In the genomic region with DNA sequence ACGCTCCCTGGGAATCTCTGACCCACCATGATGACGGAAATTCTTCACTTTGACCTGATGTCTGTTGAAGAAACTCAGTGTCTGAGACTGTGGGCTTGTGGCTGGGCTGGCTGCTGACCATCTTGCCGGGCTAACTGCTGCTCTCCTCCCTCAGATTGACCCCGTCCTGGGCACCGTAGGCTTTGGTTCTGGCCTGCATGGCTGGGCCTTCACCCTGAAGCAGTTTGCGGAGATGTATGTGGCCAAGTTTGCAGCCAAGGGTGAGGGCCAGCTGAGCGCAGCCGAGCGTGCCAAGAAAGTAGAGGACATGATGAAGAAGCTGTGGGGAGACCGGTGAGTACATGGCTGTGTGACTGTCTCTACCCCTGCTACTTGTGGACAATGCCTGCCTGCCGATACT, we compare ENCODE assay signal across 13 mouse cellular contexts. TPM values are rescaled to one million over a fixed set of nuclear protein-coding genes. Genes with fewer than 3 reads are reported as not detected.
A peak's percentile ranks its signal among the peaks of the same experiment; 100 is the strongest.
DNase-seq lines count a peak whose midpoint lies in the region; ATAC-seq and TF ChIP-seq lines count a peak whose summit lies in the region.
"Had no signal": no experiment of that assay in that cellular context is flagged by ENCODE, and none has a peak within 500 bp of the region (broad histone marks: within the 10 kb centered on the region; RNA-seq: fewer than 3 reads in every experiment).

No protein-coding gene starts in this region.

- peak; percentile 56 for DNase-seq in cerebellum, adult 9-11 months
- DNase-seq in cerebellum, postnatal 14 days: no peak
- DNase-seq in MN1 (ENCODE audit: low spot score): no peak
- DNase-seq in urinary bladder, postnatal 4 days (ENCODE audit: low spot score in 2 of 2): no peak
- DNase-seq: heart, postnatal 4 days; retina, postnatal 1 day had no signal

- no peak overlapping the region for H3K27ac ChIP-seq in intestine, embryonic 15.5 days
- H3K27ac ChIP-seq in intestine, postnatal 0 days (ENCODE audit: low read depth, low read length): no peak overlapping the region
- no peak overlapping the region for H3K27ac ChIP-seq in limb, embryonic 12.5 days
- H3K27ac ChIP-seq: midbrain, embryonic 12.5 days had no signal

- no peaks in the 10 kb centered on the region for H3K9me3 ChIP-seq in intestine, embryonic 15.5 days
- H3K9me3 ChIP-seq in intestine, postnatal 0 days (ENCODE audit: control insufficient read depth): no peaks in the 10 kb centered on the region
- H3K9me3 ChIP-seq in E14TG2a.4 (ENCODE audit: low read length): no peaks in the 10 kb centered on the region
- H3K9me3 ChIP-seq in limb, embryonic 12.5 days: no peaks in the 10 kb centered on the region
- H3K9me3 ChIP-seq: midbrain, embryonic 12.5 days had no signal

- 90% methylated on average over 11 of the region's 11 CpGs for WGBS in intestine, embryonic 15.5 days
- WGBS in intestine, postnatal 0 days: 85% methylated on average over 11 of the region's 11 CpGs
- 93% methylated on average over 11 of the region's 11 CpGs for WGBS in limb, embryonic 12.5 days

- no peak overlapping the region for H3K4me3 ChIP-seq in intestine, embryonic 15.5 days (replicated peaks)
- no peak overlapping the region for H3K4me3 ChIP-seq in intestine, postnatal 0 days (ENCODE audit: low read depth, low read length)
- peak overlapping the region; percentile 99 for H3K4me3 ChIP-seq in E14TG2a.4 (replicated peaks; ENCODE audit: low read length)
- H3K4me3 ChIP-seq in limb, embryonic 12.5 days (replicated peaks): peak overlapping the region; percentile 98; the same call in 1 of the 2 replicates

- H3K27me3 ChIP-seq in intestine, embryonic 15.5 days (replicated peaks): no peaks in the 10 kb centered on the region
- H3K27me3 ChIP-seq in intestine, postnatal 0 days (replicated peaks; ENCODE audit: control insufficient read depth, insufficient read depth, low read length): no peaks in the 10 kb centered on the region
- H3K27me3 ChIP-seq in E14TG2a.4 (ENCODE audit: insufficient read depth, low read length): no peaks in the 10 kb centered on the region
- H3K27me3 ChIP-seq in limb, embryonic 12.5 days: no peaks in the 10 kb centered on the region
- H3K27me3 ChIP-seq: midbrain, embryonic 12.5 days had no signal

- H3K4me1 ChIP-seq in intestine, embryonic 15.5 days (replicated peaks): peaks cover 46% of the 10 kb centered on the region
- H3K4me1 ChIP-seq in intestine, postnatal 0 days (replicated peaks; ENCODE audit: control insufficient read depth, insufficient read depth, low read length): no peaks in the 10 kb centered on the region
- peaks cover 71% of the 10 kb centered on the region for H3K4me1 ChIP-seq in E14TG2a.4 (replicated peaks; ENCODE audit: low read depth, low read length)
- peaks cover 55% of the 10 kb centered on the region for H3K4me1 ChIP-seq in limb, embryonic 12.5 days (replicated peaks)

- H3K4me2 ChIP-seq in intestine, embryonic 15.5 days (replicated peaks): 0 out of 2 replicates have a peak overlapping the region, but pooled peaks have one; percentile 92
- no peak overlapping the region for H3K4me2 ChIP-seq in intestine, postnatal 0 days (replicated peaks; ENCODE audit: low read depth)
- H3K4me2 ChIP-seq in limb, embryonic 12.5 days: 0 out of 2 replicates have a peak overlapping the region, but pooled peaks have one; percentile 21

- peaks cover 49% of the 10 kb centered on the region for H3K36me3 ChIP-seq in intestine, embryonic 15.5 days
- peaks cover 49% of the 10 kb centered on the region for H3K36me3 ChIP-seq in intestine, postnatal 0 days (ENCODE audit: control insufficient read depth, insufficient read depth)
- H3K36me3 ChIP-seq in E14TG2a.4 (ENCODE audit: insufficient read depth, low read length): peaks cover 62% of the 10 kb centered on the region
- peaks cover 54% of the 10 kb centered on the region for H3K36me3 ChIP-seq in limb, embryonic 12.5 days

- H3K9ac ChIP-seq in intestine, embryonic 15.5 days: no peak overlapping the region
- H3K9ac ChIP-seq in intestine, postnatal 0 days (ENCODE audit: low read depth, low read length): no peak overlapping the region
- H3K9ac ChIP-seq in limb, embryonic 12.5 days (replicated peaks): peak overlapping the region; percentile 27; the same call in 1 of the 2 replicates

- ATAC-seq in intestine, embryonic 15.5 days: no peak
- ATAC-seq in intestine, postnatal 0 days: no peak
- no peak for ATAC-seq in limb, embryonic 12.5 days (ENCODE audit: insufficient number of reproducible peaks, insufficient read depth, low FRiP score, low TSS enrichment, low read depth)

- no peak for TF ChIP-seq CTCF in intestine, postnatal 0 days (IDR thresholded peaks at IDR 0.05; ENCODE audit: low read depth)
- TF ChIP-seq CTCF in E14TG2a.4 (conservative IDR thresholded peaks at IDR 0.05; ENCODE audit: low read length): no peak

RNA-seq across cellular contexts. Expression of gene Eef2, which starts 2.5 kb away (rescaled TPM):
- polyA plus RNA-seq in intestine, embryonic 15.5 days (2015; fragmentation: Nextera tagmentation; extraction: Ambion mirVana): 515 and 540 TPM in 2 replicates
- polyA plus RNA-seq in intestine, postnatal 0 days (2015; fragmentation: Nextera tagmentation; extraction: Ambion mirVana): 286 and 316 TPM in 2 replicates
- 524 and 544 TPM in 2 replicates for polyA plus RNA-seq in limb, embryonic 12.5 days (2016; fragmentation: Nextera tagmentation; extraction: Ambion mirVana)

RNA-seq across cellular contexts. Expression of gene Dapk3, which starts 3.9 kb away (rescaled TPM):
- 56.6 and 62.7 TPM in 2 replicates for polyA plus RNA-seq in intestine, embryonic 15.5 days (2015; fragmentation: Nextera tagmentation; extraction: Ambion mirVana)
- 50.5 and 53.4 TPM in 2 replicates for polyA plus RNA-seq in intestine, postnatal 0 days (2015; fragmentation: Nextera tagmentation; extraction: Ambion mirVana)
- polyA plus RNA-seq in limb, embryonic 12.5 days (2016; fragmentation: Nextera tagmentation; extraction: Ambion mirVana): 64.2 and 65.7 TPM in 2 replicates

RNA-seq across cellular contexts. Expression of gene 4930442H23Rik, which starts 4.7 kb away (rescaled TPM):
- polyA plus RNA-seq in intestine, embryonic 15.5 days (2015; fragmentation: Nextera tagmentation; extraction: Ambion mirVana): 0.13 and 0.15 TPM in 2 replicates
- polyA plus RNA-seq in intestine, postnatal 0 days (2015; fragmentation: Nextera tagmentation; extraction: Ambion mirVana): 0.12 TPM in 2 replicates
- not detected in 2 replicates for polyA plus RNA-seq in limb, embryonic 12.5 days (2016; fragmentation: Nextera tagmentation; extraction: Ambion mirVana)
- polyA plus RNA-seq: limb, embryonic 11.5 days; midbrain, embryonic 12.5 days; stomach, embryonic 14.5 days had no signal

RNA-seq across cellular contexts. Expression of gene Pias4, which starts 11.2 kb away (rescaled TPM):
- 47.2 and 58.4 TPM in 2 replicates for polyA plus RNA-seq in intestine, embryonic 15.5 days (2015; fragmentation: Nextera tagmentation; extraction: Ambion mirVana)
- 32.8 and 36.5 TPM in 2 replicates for polyA plus RNA-seq in intestine, postnatal 0 days (2015; fragmentation: Nextera tagmentation; extraction: Ambion mirVana)
- polyA plus RNA-seq in limb, embryonic 12.5 days (2016; fragmentation: Nextera tagmentation; extraction: Ambion mirVana): 57.7 and 62.1 TPM in 2 replicates

RNA-seq across cellular contexts. Expression of gene Nmrk2, which starts 22.9 kb away (rescaled TPM):
- 0.14 TPM in 1 of 2 replicates, not detected in the other for polyA plus RNA-seq in intestine, embryonic 15.5 days (2015; fragmentation: Nextera tagmentation; extraction: Ambion mirVana)
- polyA plus RNA-seq in intestine, postnatal 0 days (2015; fragmentation: Nextera tagmentation; extraction: Ambion mirVana): 0.08 and 0.10 TPM in 2 replicates
- polyA plus RNA-seq in limb, embryonic 12.5 days (2016; fragmentation: Nextera tagmentation; extraction: Ambion mirVana): not detected in 2 replicates
- polyA plus RNA-seq: midbrain, embryonic 12.5 days had no signal

Comparison
In these comparisons a context has a peak if more than half of its experiments do, and no peak if none do; other contexts are left out.
1. H3K4me3 ChIP-seq: peak in E14TG2a.4 (single experiment) and limb, embryonic 12.5 days (single experiment); none in intestine, embryonic 15.5 days (single experiment) and intestine, postnatal 0 days (single experiment).